Mouse (Mus musculus) midbrain, embryonic 13.5 days (tissue): Measurements from ENCODE around the gene Map1lc3a. TPM values are rescaled to one million over a fixed set of nuclear protein-coding genes. Genes with fewer than 3 reads are reported as not detected.

Experiments
- ATAC-seq: fragments of 200-750 bp; cut with Nextera tagmentation; 2 replicates; pipeline ENCODE4 v1.8.0; 2017; ENCODE audit warnings: mild to moderate bottlenecking, moderate TSS enrichment, moderate library complexity
- H3K27ac ChIP-seq: fragments of 300-500 bp; sonication (generic); 2 replicates; pipeline ENCODE4 v1.5.1; 2015; ENCODE audit warnings: inconsistent platforms, mild to moderate bottlenecking, moderate library complexity
- H3K27me3 ChIP-seq: fragments of 300-500 bp; sonication (generic); 2 replicates; pipeline ENCODE4 v1.6.1; 2015; ENCODE audit warnings: mild to moderate bottlenecking, inconsistent platforms
- H3K36me3 ChIP-seq: fragments of 300-500 bp; sonication (generic); 2 replicates; pipeline ENCODE4 v1.6.1; 2015; ENCODE audit warnings: mild to moderate bottlenecking, inconsistent platforms
- H3K4me1 ChIP-seq: fragments of 300-500 bp; sonication (generic); replicated peaks from 2 replicates; pipeline ENCODE4 v1.6.1; 2015; ENCODE audit warnings: inconsistent platforms
- H3K4me2 ChIP-seq: fragments of 300-500 bp; sonication (generic); replicated peaks from 2 replicates; pipeline ENCODE4 v1.6.1; 2015; ENCODE audit warnings: moderate library complexity, mild to moderate bottlenecking, inconsistent platforms
- H3K4me3 ChIP-seq: fragments of 300-500 bp; sonication (generic); replicated peaks from 2 replicates; pipeline ENCODE4 v1.5.1; 2015; ENCODE audit warnings: mild to moderate bottlenecking, inconsistent platforms
- H3K9ac ChIP-seq: fragments of 300-500 bp; sonication (generic); replicated peaks from 2 replicates; pipeline ENCODE4 v1.6.1; 2015; ENCODE audit warnings: mild to moderate bottlenecking, inconsistent platforms
- H3K9me3 ChIP-seq: fragments of 300-500 bp; sonication (generic); 2 replicates; pipeline ENCODE4 v1.6.1; 2016; ENCODE audit warnings: mild to moderate bottlenecking, inconsistent platforms
- WGBS: fragments of 180-500 bp; shearing (Covaris S2); methylation state at CpG from one replicate; pipeline ENCODE4 v1.1.7; 2015; 5-methylcytosine and 5-hydroxymethylcytosine counted together
- polyA plus RNA-seq: library from polyadenylated mRNA; unstranded; fragments of >200 nt; fragmentation: Nextera tagmentation; extraction: Ambion mirVana; gene quantifications from 2 replicates; pipeline ENCODE4 v1.2.1, GENCODE M21; 2015

Gene Map1lc3a
- polyA plus RNA-seq, 1 experiment from 2014 or later: 332 TPM

GRCm38 (mm10) chr2:155290066-155290465 is 14.0 kb downstream of the Map1lc3a start:
- no peak overlapping the region for H3K27ac ChIP-seq
- 93% methylated on average over 8 of the region's 8 CpGs for WGBS
- H3K36me3 ChIP-seq: peaks cover 54% of the 10 kb centered on the region
- no peak overlapping the region for H3K4me2 ChIP-seq
- no peak overlapping the region for H3K4me3 ChIP-seq
- no peak for ATAC-seq
- H3K9ac ChIP-seq: no peak overlapping the region
- H3K27me3 ChIP-seq: no peaks in the 10 kb centered on the region
- no peaks in the 10 kb centered on the region for H3K9me3 ChIP-seq
- H3K4me1 ChIP-seq: no peaks in the 10 kb centered on the region

DNA sequence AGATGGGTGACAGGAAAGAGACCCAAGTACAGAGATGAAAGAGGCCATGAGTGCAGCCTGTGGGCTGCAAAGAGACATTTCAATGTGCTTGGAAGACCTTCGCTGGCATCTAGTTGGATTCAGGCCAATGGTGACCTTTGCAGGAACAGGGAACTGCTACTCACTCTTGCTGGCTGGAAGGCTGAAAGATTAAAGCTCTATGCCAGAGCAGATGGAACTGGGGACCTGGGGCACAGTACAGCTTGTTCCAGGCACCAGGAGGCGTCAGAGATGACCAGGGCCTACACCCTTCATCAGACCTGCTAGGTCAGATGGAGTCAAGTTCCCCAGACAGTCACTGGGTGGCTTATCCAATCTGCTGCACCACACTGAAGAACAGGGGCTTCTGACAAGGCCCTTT is 17.3 kb downstream of the Map1lc3a start:
- Histone ChIP-seq H3K4me1 (no peaks in the 10 kb centered on the region), H3K27me3 (no peaks in the 10 kb centered on the region), H3K9ac (no peak overlapping the region), H3K4me3 (no peak overlapping the region), H3K36me3 (peaks cover 84% of the 10 kb centered on the region), H3K9me3 (no peaks in the 10 kb centered on the region), H3K4me2 (no peak overlapping the region), H3K27ac (no peak overlapping the region)
- WGBS: 88% methylated on average over 2 of the region's 2 CpGs
- no peak for ATAC-seq

GRCm38 (mm10) chr2:155293946-155294345 is 17.8 kb downstream of the Map1lc3a start:
- Histone ChIP-seq H3K4me3 (no peak overlapping the region), H3K36me3 (peaks cover 90% of the 10 kb centered on the region), H3K27me3 (no peaks in the 10 kb centered on the region), H3K27ac (no peak overlapping the region), H3K4me2 (no peak overlapping the region), H3K9me3 (no peaks in the 10 kb centered on the region), H3K4me1 (no peaks in the 10 kb centered on the region), H3K9ac (no peak overlapping the region)
- WGBS: 92% methylated on average over 4 of the region's 4 CpGs
- no peak for ATAC-seq

GRCm38 (mm10) chr2:155295453-155295852 is 19.4 kb downstream of the Map1lc3a start:
- Histone ChIP-seq H3K9ac (no peak overlapping the region), H3K4me2 (no peak overlapping the region), H3K4me1 (no peaks in the 10 kb centered on the region), H3K9me3 (no peaks in the 10 kb centered on the region), H3K4me3 (no peak overlapping the region), H3K27me3 (no peaks in the 10 kb centered on the region), H3K36me3 (peaks cover 93% of the 10 kb centered on the region), H3K27ac (no peak overlapping the region)
- ATAC-seq: no peak
- WGBS: 97% methylated on average over 6 of the region's 6 CpGs

GRCm38 (mm10) chr2:155299563-155299962 is 23.5 kb downstream of the Map1lc3a start:
- Histone ChIP-seq H3K27ac (no peak overlapping the region), H3K9me3 (no peaks in the 10 kb centered on the region), H3K4me1 (no peaks in the 10 kb centered on the region), H3K27me3 (no peaks in the 10 kb centered on the region), H3K36me3 (peaks cover 71% of the 10 kb centered on the region), H3K4me2 (no peak overlapping the region), H3K9ac (no peak overlapping the region), H3K4me3 (no peak overlapping the region)
- no peak for ATAC-seq
- WGBS: 96% methylated on average over 4 of the region's 4 CpGs

- H3K9ac ChIP-seq: no peak overlapping the region
- no peaks in the 10 kb centered on the region for H3K9me3 ChIP-seq
- peaks cover 8% of the 10 kb centered on the region for H3K4me1 ChIP-seq
- no peak for ATAC-seq
- whole genome bisulfite sequencing: 35% methylated on average over 3 of the region's 3 CpGs
- no peak overlapping the region for H3K4me3 ChIP-seq
- peak overlapping the region; percentile 6 for H3K27ac ChIP-seq
- no peak overlapping the region for H3K4me2 ChIP-seq
- no peaks in the 10 kb centered on the region for H3K27me3 ChIP-seq
- peaks cover 31% of the 10 kb centered on the region for H3K36me3 ChIP-seq
Observed at GRCm38 (mm10) chr2:155308936-155309592, 33.0 kb downstream of the Map1lc3a start.

GRCm38 (mm10) chr2:155313671-155314070 is 37.6 kb downstream of the Map1lc3a start:
- H3K27me3 ChIP-seq: no peaks in the 10 kb centered on the region
- H3K4me1 ChIP-seq: peaks cover 8% of the 10 kb centered on the region
- peaks cover 34% of the 10 kb centered on the region for H3K36me3 ChIP-seq
- H3K9ac ChIP-seq: no peak overlapping the region
- no peak overlapping the region for H3K27ac ChIP-seq
- H3K4me3 ChIP-seq: no peak overlapping the region
- 48% methylated on average over 6 of the region's 6 CpGs for WGBS
- no peaks in the 10 kb centered on the region for H3K9me3 ChIP-seq
- H3K4me2 ChIP-seq: no peak overlapping the region
- no peak for ATAC-seq

GRCm38 (mm10) chr2:155318618-155319017 is 42.5 kb downstream of the Map1lc3a start:
- H3K9ac ChIP-seq: no peak overlapping the region
- 94% methylated on average over 2 of the region's 2 CpGs for WGBS

GRCm38 (mm10) chr2:155320596-155320995 is 44.5 kb downstream of the Map1lc3a start:
- H3K4me2 ChIP-seq: no peak overlapping the region
- no peak overlapping the region for H3K4me3 ChIP-seq
- WGBS: 85% methylated on average over 5 of the region's 5 CpGs
- no peak overlapping the region for H3K27ac ChIP-seq
- H3K9ac ChIP-seq: no peak overlapping the region
- no peaks in the 10 kb centered on the region for H3K27me3 ChIP-seq
- H3K9me3 ChIP-seq: no peaks in the 10 kb centered on the region
- ATAC-seq: no peak
- H3K36me3 ChIP-seq: peaks cover 35% of the 10 kb centered on the region
- H3K4me1 ChIP-seq: no peaks in the 10 kb centered on the region

More at GRCm38 (mm10) chr2:155318618-155319017, 42.5 kb downstream of the Map1lc3a start:
- Histone ChIP-seq H3K4me3 (no peak overlapping the region), H3K4me2 (no peak overlapping the region), H3K36me3 (peaks cover 38% of the 10 kb centered on the region), H3K4me1 (no peaks in the 10 kb centered on the region), H3K27ac (no peak overlapping the region), H3K27me3 (no peaks in the 10 kb centered on the region), H3K9me3 (no peaks in the 10 kb centered on the region)
- no peak for ATAC-seq

DNA sequence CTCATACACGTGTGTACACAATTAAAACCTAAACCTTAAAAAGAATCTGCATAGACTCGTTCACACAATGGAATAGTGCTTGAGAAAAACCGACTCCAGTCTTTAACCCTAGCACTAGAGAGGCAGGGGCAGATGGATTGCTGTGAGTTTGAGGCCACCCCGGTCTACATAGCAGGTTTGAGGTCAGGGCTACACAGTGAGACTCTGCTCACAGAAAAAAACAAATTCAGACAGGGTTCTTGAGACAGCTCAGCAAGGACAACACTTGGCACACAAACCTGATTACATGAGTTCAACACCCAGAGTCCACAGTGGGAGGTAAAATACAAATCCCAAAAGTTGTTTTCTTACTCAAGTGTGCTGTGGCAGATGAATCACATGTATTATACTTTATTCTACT is 49.9 kb downstream of the Map1lc3a start:
- no peak overlapping the region for H3K4me3 ChIP-seq
- no peaks in the 10 kb centered on the region for H3K4me1 ChIP-seq
- WGBS: 88% methylated on average over 4 of the region's 4 CpGs
- H3K9ac ChIP-seq: no peak overlapping the region
- H3K27me3 ChIP-seq: no peaks in the 10 kb centered on the region
- no peak overlapping the region for H3K27ac ChIP-seq
- H3K36me3 ChIP-seq: peaks cover 48% of the 10 kb centered on the region
- 0 out of 2 replicates have a peak, but pooled peaks cover 3% of the 10 kb centered on the region for H3K9me3 ChIP-seq
- ATAC-seq: no peak
- H3K4me2 ChIP-seq: no peak overlapping the region

Other genes with a start within 250 kb of the Map1lc3a start
- gene Ahcy, start 201.8 kb upstream of the Map1lc3a start, polyA plus RNA-seq: 44.6 and 45.2 TPM in 2 replicates
- gene Itch, start 142.8 kb upstream of the Map1lc3a start, polyA plus RNA-seq: 56.9 and 57.5 TPM in 2 replicates
- 621 and 667 TPM in 2 replicates for gene Dynlrb1, start 39.8 kb upstream of the Map1lc3a start, polyA plus RNA-seq
- gene Pigu, start 81.1 kb downstream of the Map1lc3a start, polyA plus RNA-seq: 51.8 and 54.5 TPM in 2 replicates
- 118 and 131 TPM in 2 replicates for gene Trp53inp2, start 104.8 kb downstream of the Map1lc3a start, polyA plus RNA-seq
- gene Ncoa6, start 197.6 kb downstream of the Map1lc3a start, polyA plus RNA-seq: 30.0 and 34.5 TPM in 2 replicates
- 27.5 and 28.0 TPM in 2 replicates for gene Acss2, start 241.7 kb downstream of the Map1lc3a start, polyA plus RNA-seq
- 62.3 and 65.0 TPM in 2 replicates for gene Ggt7, start 241.9 kb downstream of the Map1lc3a start, polyA plus RNA-seq